Mouse (Mus musculus) lung, postnatal 0 days (tissue): ENCODE results near the gene Ppig.

Experiments
- CTCF ChIP-seq: IDR thresholded peaks from 2 replicates; pipeline ENCODE4 v1.5.1; 2016; ENCODE audit warnings: antibody characterized with exemption, mild to moderate bottlenecking
- EP300 ChIP-seq: IDR thresholded peaks from 2 replicates; pipeline ENCODE4 v1.6.1; 2016; ENCODE audit warnings: antibody characterized with exemption, mild to moderate bottlenecking, control low read depth

- no peak for TF ChIP-seq CTCF
- TF ChIP-seq EP300: no peak
Observed at GRCm38 (mm10) chr2:69673723-69674122, 48.6 kb upstream of the Ppig start.
